Mouse (Mus musculus) heart, embryonic 14.5 days (tissue): ENCODE data around the gene Dock9. TPM values are rescaled to one million over a fixed set of nuclear protein-coding genes. Genes with fewer than 3 reads are reported as not detected.

Experiments
- ATAC-seq: fragments of 200-750 bp; cut with Nextera tagmentation; 2 replicates; pipeline ENCODE4 v1.8.0; 2017; ENCODE audit warnings: low read depth, moderate TSS enrichment; ENCODE audit not compliant: insufficient number of reproducible peaks, insufficient read depth, low FRiP score
- H3K27ac ChIP-seq, 2 experiments: fragments of 200-500 bp in 1 of 2; fragments of 300-500 bp in 1 of 2; sonication (generic) in 1 of 2; replicated peaks in 1 of 2; 2 replicates each; pipeline ENCODE4 v1.5.1; 2012 to 2014; ENCODE audit warnings: low read depth in 2 of 2, low read length in 2 of 2, control low read depth in 1 of 2, mild to moderate bottlenecking in 1 of 2, mixed read lengths in 1 of 2; ENCODE audit not compliant: control insufficient read depth in 1 of 2, insufficient read depth in 1 of 2
- H3K27me3 ChIP-seq: fragments of 300-500 bp; sonication (generic); 2 replicates; pipeline ENCODE4 v1.6.1; 2014; ENCODE audit warnings: mild to moderate bottlenecking, low read length, control low read depth; ENCODE audit not compliant: control insufficient read depth, insufficient read depth
- H3K36me3 ChIP-seq: fragments of 300-500 bp; sonication (generic); 2 replicates; pipeline ENCODE4 v1.6.1; 2014; ENCODE audit warnings: mild to moderate bottlenecking, control low read depth, low read length, mixed read lengths; ENCODE audit not compliant: control insufficient read depth, insufficient read depth
- H3K4me1 ChIP-seq, 2 experiments: fragments of 200-500 bp in 1 of 2; fragments of 300-500 bp in 1 of 2; sonication (generic) in 1 of 2; 2 replicates each; pipeline ENCODE4 v1.6.1; 2012 to 2014; ENCODE audit warnings: low read length in 2 of 2, control low read depth in 1 of 2, mixed read lengths in 1 of 2; ENCODE audit not compliant: control insufficient read depth in 2 of 2, insufficient read depth in 2 of 2
- H3K4me2 ChIP-seq: fragments of 300-500 bp; sonication (generic); 2 replicates; pipeline ENCODE4 v1.6.1; 2014; ENCODE audit warnings: mild to moderate bottlenecking, low read length
- H3K4me3 ChIP-seq, 2 experiments: fragments of 200-500 bp in 1 of 2; fragments of 300-500 bp in 1 of 2; sonication (generic) in 1 of 2; 2 replicates each; pipeline ENCODE4 v1.5.1; 2012 to 2014; ENCODE audit warnings: low read length in 2 of 2, mild to moderate bottlenecking in 2 of 2, control low read depth in 1 of 2, low read depth in 1 of 2, moderate library complexity in 1 of 2; ENCODE audit not compliant: control insufficient read depth in 1 of 2, insufficient read depth in 1 of 2
- H3K9ac ChIP-seq: fragments of 300-500 bp; sonication (generic); 2 replicates; pipeline ENCODE4 v1.6.1; 2014; ENCODE audit warnings: mild to moderate bottlenecking, low read length
- H3K9me3 ChIP-seq: fragments of 300-500 bp; sonication (generic); 2 replicates; pipeline ENCODE4 v1.6.1; 2016; ENCODE audit warnings: low read length, control low read depth; ENCODE audit not compliant: control insufficient read depth
- WGBS: fragments of 180-500 bp; shearing (Covaris S2); extraction: QIAGEN DNeasy Blood & Tissue Kit; methylation state at CpG from one replicate; pipeline ENCODE4 v1.1.7; 2014; 5-methylcytosine and 5-hydroxymethylcytosine counted together
- polyA plus RNA-seq: library from polyadenylated mRNA; unstranded; fragments of >200 nt; fragmentation: Nextera tagmentation; extraction: Ambion mirVana; gene quantifications from 2 replicates; pipeline ENCODE4 v1.2.1, GENCODE M21; 2014

Gene Dock9
- polyA plus RNA-seq, 1 experiment from 2014 or later: 8.4 TPM

DNA sequence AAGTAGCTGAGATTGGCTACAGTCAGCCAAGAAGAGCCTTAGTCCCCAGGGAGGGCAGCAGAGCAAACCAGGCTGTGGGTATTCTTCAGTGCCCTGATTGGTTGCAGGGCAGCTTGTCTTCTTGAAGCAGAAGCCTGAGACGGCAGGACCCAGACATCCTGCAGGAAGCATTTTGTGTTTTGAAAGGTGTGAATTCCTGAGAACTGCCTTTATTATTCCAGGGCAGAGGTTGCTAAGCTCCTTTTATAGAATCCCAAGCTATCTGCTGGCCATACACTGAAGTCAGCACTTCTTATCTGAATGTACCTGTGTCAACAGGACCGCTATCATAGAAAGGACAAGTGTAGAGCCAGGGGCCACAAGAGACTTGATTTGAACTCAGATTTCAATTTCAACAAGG is 303.4 kb downstream of the Dock9 start:
- Histone ChIP-seq H3K4me3 (no peak overlapping the region), H3K27ac (no peak overlapping the region), H3K9ac (no peak overlapping the region), H3K27me3 (no peaks in the 10 kb centered on the region), H3K36me3 (no peaks in the 10 kb centered on the region), H3K4me1 (peaks cover 16 to 17% of the 10 kb centered on the region in 2 experiments), H3K4me2 (no peak overlapping the region), H3K9me3 (no peaks in the 10 kb centered on the region)
- 31% methylated on average over 2 of the region's 2 CpGs for WGBS
- no peak for ATAC-seq

DNA sequence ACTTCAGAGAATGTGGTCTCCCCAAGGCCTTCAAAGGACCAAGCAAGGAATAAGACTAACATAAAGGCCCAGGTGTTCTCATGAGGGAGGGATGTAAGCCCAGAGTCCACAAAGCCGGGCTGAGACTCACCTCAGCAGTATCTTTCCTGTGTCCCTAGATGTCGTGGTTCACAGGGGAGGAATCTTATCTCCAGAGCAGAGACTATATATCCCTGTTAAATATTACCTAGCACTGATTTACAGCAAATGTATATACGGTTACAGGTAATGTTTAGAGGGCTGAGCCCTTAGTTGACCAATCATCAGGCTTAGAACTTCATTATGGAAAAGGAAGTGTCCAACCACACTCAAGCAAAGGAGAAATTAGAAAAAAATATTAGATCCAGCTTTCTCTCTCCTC is 303.9 kb downstream of the Dock9 start:
- Histone ChIP-seq H3K9me3 (no peaks in the 10 kb centered on the region), H3K4me1 (peaks cover 16 to 17% of the 10 kb centered on the region in 2 experiments), H3K9ac (no peak overlapping the region), H3K4me2 (no peak overlapping the region), H3K36me3 (no peaks in the 10 kb centered on the region), H3K4me3 (no peak overlapping the region), H3K27me3 (no peaks in the 10 kb centered on the region), H3K27ac (no peak overlapping the region)
- ATAC-seq: no peak
- WGBS: 53% methylated on average over 3 of the region's 3 CpGs

DNA sequence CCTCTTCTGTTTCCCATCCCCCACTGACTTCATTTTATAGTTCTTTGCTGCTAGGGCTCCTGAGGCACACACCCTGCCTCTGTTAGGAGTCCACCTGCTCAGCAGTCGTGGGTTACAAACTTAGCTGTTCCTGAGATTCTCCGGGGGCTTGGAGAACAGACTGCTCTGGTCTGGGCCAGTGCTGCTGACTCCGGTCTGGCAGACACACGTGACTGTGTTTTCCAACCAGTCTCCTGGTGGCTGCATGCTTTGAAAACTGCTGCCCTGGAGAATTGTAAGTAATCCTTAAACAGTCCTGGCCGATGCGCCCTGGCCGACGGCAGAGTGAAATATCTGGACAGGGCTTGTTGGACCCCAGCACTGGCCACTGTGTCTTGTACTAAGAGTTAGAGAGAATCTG is 305.3 kb downstream of the Dock9 start:
- H3K9ac ChIP-seq: peak overlapping the region; percentile 46
- 30% methylated on average over 8 of the region's 8 CpGs for WGBS
- H3K4me1 ChIP-seq: peaks cover 16 to 17% of the 10 kb centered on the region in 2 experiments
- H3K27me3 ChIP-seq: no peaks in the 10 kb centered on the region
- H3K4me2 ChIP-seq: peak overlapping the region; percentile 43
- no peak overlapping the region for H3K4me3 ChIP-seq
- no peaks in the 10 kb centered on the region for H3K9me3 ChIP-seq
- no peak; the same call in 1 of the 2 replicates for ATAC-seq
- 0 out of 4 replicates have a peak overlapping the region, but pooled peaks of 1 of the 2 experiments have one; percentile 12 for H3K27ac ChIP-seq
- H3K36me3 ChIP-seq: no peaks in the 10 kb centered on the region

Other genes with a start within 250 kb of the Dock9 start
- 55.4 and 56.3 TPM in 2 replicates for gene Ubac2, start 80.8 kb upstream of the Dock9 start, polyA plus RNA-seq
- not detected in 2 replicates for gene Gpr18, start 117.9 kb upstream of the Dock9 start, polyA plus RNA-seq
- 1.9 and 2.4 TPM in 2 replicates for gene Gpr183, start 167.4 kb upstream of the Dock9 start, polyA plus RNA-seq
- not detected in 2 replicates for gene Timm8a2, start 236.8 kb upstream of the Dock9 start, polyA plus RNA-seq